In the genomic region with DNA sequence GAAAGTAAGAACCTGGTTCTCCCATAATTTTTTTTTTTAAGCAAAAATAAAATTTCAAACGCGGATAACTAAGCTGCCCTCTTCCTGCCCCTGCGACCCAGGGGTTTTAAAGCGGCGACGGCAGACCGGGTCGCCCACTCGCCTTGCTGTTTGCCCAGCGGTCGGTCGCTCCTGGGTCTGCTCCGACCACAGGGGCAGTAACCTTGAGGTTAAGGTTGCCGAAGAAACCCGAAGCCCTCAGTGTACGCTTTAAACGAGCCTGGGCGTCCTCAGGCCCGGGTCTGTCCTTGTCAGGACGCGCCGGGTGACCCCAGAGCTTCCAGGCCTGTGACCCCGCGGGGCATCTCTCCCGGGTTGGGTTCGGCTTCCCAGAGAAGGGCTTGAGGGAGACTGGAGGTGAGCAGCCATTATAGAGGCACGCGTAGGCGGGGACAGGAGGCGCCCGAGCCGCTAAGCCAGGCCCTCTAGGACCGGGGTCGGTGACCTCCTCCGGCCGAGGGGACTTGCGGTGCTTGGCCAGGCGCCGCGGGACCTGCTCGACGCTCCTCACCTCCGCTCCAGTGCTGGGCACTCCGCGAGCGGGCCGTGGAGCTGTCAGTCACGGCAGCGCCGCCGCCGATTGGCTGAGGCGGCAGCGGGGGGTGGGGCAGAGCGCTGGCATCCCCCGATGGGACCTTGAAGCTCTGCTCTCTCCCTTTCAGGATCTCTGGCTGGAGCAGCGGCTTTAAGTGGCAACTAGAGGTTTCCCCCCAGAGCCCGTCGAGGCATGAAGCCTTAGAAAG, we compare ENCODE assay signal across 8 mouse cellular contexts.
A peak's percentile ranks its signal among the peaks of the same experiment; 100 is the strongest.
DNase-seq lines count a peak whose midpoint lies in the region; ATAC-seq and TF ChIP-seq lines count a peak whose summit lies in the region.

No protein-coding gene starts in this region.

- under 1% methylated on average over 59 of the region's 59 CpGs for WGBS in forebrain, embryonic 13.5 days
- WGBS in liver, postnatal 0 days (ENCODE audit: insufficient replicate concordance), result under 1% methylated on average over 57 of the region's 59 CpGs
- WGBS in neural tube, embryonic 13.5 days, result under 1% methylated on average over 59 of the region's 59 CpGs

- H3K36me3 ChIP-seq in forebrain, embryonic 13.5 days (ENCODE audit: poor library complexity, severe bottlenecking), result no peaks in the 10 kb centered on the region
- H3K36me3 ChIP-seq in liver, postnatal 0 days (replicated peaks; ENCODE audit: insufficient read depth, low read length), result no peaks in the 10 kb centered on the region; the same call in 1 of the 2 replicates
- no peaks in the 10 kb centered on the region for H3K36me3 ChIP-seq in neural tube, embryonic 13.5 days

- peak overlapping the region; percentile 93 for H3K4me2 ChIP-seq in forebrain, embryonic 13.5 days
- peak overlapping the region; percentile 97 for H3K4me2 ChIP-seq in liver, postnatal 0 days (ENCODE audit: low read depth, low read length)
- peak overlapping the region; percentile 94 for H3K4me2 ChIP-seq in neural tube, embryonic 13.5 days

- TF ChIP-seq EP300 in liver, postnatal 0 days (IDR thresholded peaks at IDR 0.05; ENCODE audit: low read depth), result no peak

- DNase-seq in ES-CJ7 (ENCODE audit: low read depth, low spot score), result peak; percentile 89
- DNase-seq in heart, postnatal 10 days, result peak; percentile 96 to 97
- peak; percentile 91 for DNase-seq in layer of hippocampus, adult 11-12 months (ENCODE audit: low spot score)
- peak; percentile 96 for DNase-seq in liver, postnatal 0 days
- DNase-seq in telencephalon, adult 2 months (ENCODE audit: low read depth, low spot score), result peak; percentile 39

- peak overlapping the region; percentile 64 for H3K4me3 ChIP-seq in forebrain, embryonic 13.5 days
- H3K4me3 ChIP-seq in liver, postnatal 0 days (ENCODE audit: low read depth, low read length), result peak overlapping the region; percentile 70
- peak overlapping the region; percentile 74 for H3K4me3 ChIP-seq in neural tube, embryonic 13.5 days

- peak overlapping the region; percentile 74 for H3K9ac ChIP-seq in forebrain, embryonic 13.5 days
- H3K9ac ChIP-seq in liver, postnatal 0 days (replicated peaks), result peak overlapping the region; percentile 84
- H3K9ac ChIP-seq in neural tube, embryonic 13.5 days, result peak overlapping the region; percentile 80

- H3K9me3 ChIP-seq in forebrain, embryonic 13.5 days (replicated peaks), result no peaks in the 10 kb centered on the region
- H3K9me3 ChIP-seq in liver, postnatal 0 days (ENCODE audit: low read length), result no peaks in the 10 kb centered on the region
- no peaks in the 10 kb centered on the region for H3K9me3 ChIP-seq in neural tube, embryonic 13.5 days

- no peak for TF ChIP-seq CTCF in liver, postnatal 0 days (IDR thresholded peaks at IDR 0.05; ENCODE audit: low read depth)

- peaks cover 33% of the 10 kb centered on the region for H3K4me1 ChIP-seq in forebrain, embryonic 13.5 days
- peaks cover 71% of the 10 kb centered on the region for H3K4me1 ChIP-seq in liver, postnatal 0 days (ENCODE audit: insufficient read depth)
- peaks cover 43% of the 10 kb centered on the region for H3K4me1 ChIP-seq in neural tube, embryonic 13.5 days (replicated peaks)

- no peak overlapping the region for H3K27ac ChIP-seq in forebrain, embryonic 13.5 days
- peak overlapping the region; percentile 95 for H3K27ac ChIP-seq in liver, postnatal 0 days (ENCODE audit: low read depth)
- H3K27ac ChIP-seq in neural tube, embryonic 13.5 days (replicated peaks), result peak overlapping the region; percentile 28; the same call in 1 of the 2 replicates

- H3K27me3 ChIP-seq in forebrain, embryonic 13.5 days, result peaks cover 14% of the 10 kb centered on the region; the same call in 1 of the 2 replicates
- no peaks in the 10 kb centered on the region for H3K27me3 ChIP-seq in liver, postnatal 0 days (ENCODE audit: insufficient read depth, low read length)
- H3K27me3 ChIP-seq in neural tube, embryonic 13.5 days, result 0 out of 2 replicates have a peak, but pooled peaks cover 7% of the 10 kb centered on the region

- intact Hi-C loops in heart, postnatal 10 days (cut with DNase I), result loop anchor here (2.0 kb wide), 1 partner anchor 31 kb away; no protein-coding TSS in a partner anchor

- peak; percentile 93 for ATAC-seq in cerebellum, adult (ENCODE audit: insufficient number of reproducible peaks, low FRiP score, low TSS enrichment)
- ATAC-seq in forebrain, embryonic 13.5 days, result peak; percentile 98
- ATAC-seq in liver, postnatal 0 days, result peak; percentile 90
- peak; percentile 94 for ATAC-seq in neural tube, embryonic 13.5 days (ENCODE audit: low read depth)

Comparison
In these comparisons a context has a peak if more than half of its experiments do, and no peak if none do; other contexts are left out.
1. DNase-seq: peak in every context shown above with its lines; median percentile 96 in heart, postnatal 10 days; 96 in liver, postnatal 0 days; 91 in layer of hippocampus, adult 11-12 months; 89 in ES-CJ7; 39 in telencephalon, adult 2 months.